Mouse (Mus musculus) embryonic facial prominence, embryonic 12.5 days (tissue): ENCODE results near the gene Apod. TPM values are rescaled to one million over a fixed set of nuclear protein-coding genes. Genes with fewer than 3 reads are reported as not detected.

Experiments used
- microRNA-seq: library from miRNA; unstranded; fragments of <30 nt; microRNA quantifications from one replicate; pipeline ENCODE4, GENCODE M21; 2017
- polyA plus RNA-seq: library from polyadenylated mRNA; unstranded; fragments of >200 nt; fragmentation: Nextera tagmentation; extraction: Ambion mirVana; gene quantifications from 2 replicates; pipeline ENCODE4 v1.2.1, GENCODE M21; 2016

Gene Apod
- polyA plus RNA-seq, 1 experiment from 2014 or later: 24.8 TPM

Small RNA genes within 50 kb of the gene (microRNA-seq; reads per million reads assigned to microRNA genes)
- not detected for gene Gm27415

Other genes with a start within 250 kb of the Apod start
- 24.5 and 25.8 TPM in 2 replicates for gene Xxylt1, start 233.4 kb downstream of the Apod start, polyA plus RNA-seq
- gene Acap2, start 113.6 kb downstream of the Apod start, polyA plus RNA-seq: 22.8 and 24.6 TPM in 2 replicates
- gene Ppp1r2, start 39.5 kb downstream of the Apod start, polyA plus RNA-seq: 89.2 and 90.2 TPM in 2 replicates
- 22.7 and 24.5 TPM in 2 replicates for gene Bdh1, start 107.5 kb upstream of the Apod start, polyA plus RNA-seq